Mouse (Mus musculus) limb, embryonic 13.5 days (tissue): Measurements from ENCODE around the gene Lsm10. TPM values are rescaled to one million over a fixed set of nuclear protein-coding genes. Genes with fewer than 3 reads are reported as not detected.

Experiments used
- ATAC-seq: fragments of 200-750 bp; cut with Nextera tagmentation; 2 replicates; pipeline ENCODE4 v1.8.0; 2017; ENCODE audit warnings: low read depth, moderate number of reproducible peaks, moderate TSS enrichment; ENCODE audit not compliant: low FRiP score
- H3K27ac ChIP-seq: fragments of 300-500 bp; sonication (generic); 2 replicates; pipeline ENCODE4 v1.5.1; 2015; ENCODE audit warnings: inconsistent platforms, mild to moderate bottlenecking, moderate library complexity
- H3K27me3 ChIP-seq: fragments of 300-500 bp; sonication (generic); 2 replicates; pipeline ENCODE4 v1.6.1; 2015; ENCODE audit warnings: mild to moderate bottlenecking, inconsistent platforms
- H3K36me3 ChIP-seq: fragments of 300-500 bp; sonication (generic); 2 replicates; pipeline ENCODE4 v1.6.1; 2015; ENCODE audit warnings: inconsistent platforms, mild to moderate bottlenecking, moderate library complexity
- H3K4me1 ChIP-seq: fragments of 300-500 bp; sonication (generic); 2 replicates; pipeline ENCODE4 v1.6.1; 2015; ENCODE audit warnings: inconsistent platforms
- H3K4me2 ChIP-seq: fragments of 300-500 bp; sonication (generic); replicated peaks from 2 replicates; pipeline ENCODE4 v1.6.1; 2015; ENCODE audit warnings: inconsistent platforms, mild to moderate bottlenecking, moderate library complexity
- H3K4me3 ChIP-seq: fragments of 300-500 bp; sonication (generic); 2 replicates; pipeline ENCODE4 v1.5.1; 2015; ENCODE audit warnings: moderate library complexity, mild to moderate bottlenecking, inconsistent platforms
- H3K9ac ChIP-seq: fragments of 300-500 bp; sonication (generic); 2 replicates; pipeline ENCODE4 v1.6.1; 2015; ENCODE audit warnings: mild to moderate bottlenecking, inconsistent platforms
- H3K9me3 ChIP-seq: fragments of 300-500 bp; sonication (generic); 2 replicates; pipeline ENCODE4 v1.6.1; 2016; ENCODE audit warnings: inconsistent platforms
- WGBS: fragments of 180-500 bp; shearing (Covaris S2); methylation state at CpG from one replicate; pipeline ENCODE4 v1.1.7; 2015; 5-methylcytosine and 5-hydroxymethylcytosine counted together
- polyA plus RNA-seq: library from polyadenylated mRNA; unstranded; fragments of >200 nt; fragmentation: Nextera tagmentation; extraction: Ambion mirVana; gene quantifications from 2 replicates; pipeline ENCODE4 v1.2.1, GENCODE M21; 2015

The Lsm10 gene
- 44.7 and 46.3 TPM in 2 replicates for polyA plus RNA-seq

DNA sequence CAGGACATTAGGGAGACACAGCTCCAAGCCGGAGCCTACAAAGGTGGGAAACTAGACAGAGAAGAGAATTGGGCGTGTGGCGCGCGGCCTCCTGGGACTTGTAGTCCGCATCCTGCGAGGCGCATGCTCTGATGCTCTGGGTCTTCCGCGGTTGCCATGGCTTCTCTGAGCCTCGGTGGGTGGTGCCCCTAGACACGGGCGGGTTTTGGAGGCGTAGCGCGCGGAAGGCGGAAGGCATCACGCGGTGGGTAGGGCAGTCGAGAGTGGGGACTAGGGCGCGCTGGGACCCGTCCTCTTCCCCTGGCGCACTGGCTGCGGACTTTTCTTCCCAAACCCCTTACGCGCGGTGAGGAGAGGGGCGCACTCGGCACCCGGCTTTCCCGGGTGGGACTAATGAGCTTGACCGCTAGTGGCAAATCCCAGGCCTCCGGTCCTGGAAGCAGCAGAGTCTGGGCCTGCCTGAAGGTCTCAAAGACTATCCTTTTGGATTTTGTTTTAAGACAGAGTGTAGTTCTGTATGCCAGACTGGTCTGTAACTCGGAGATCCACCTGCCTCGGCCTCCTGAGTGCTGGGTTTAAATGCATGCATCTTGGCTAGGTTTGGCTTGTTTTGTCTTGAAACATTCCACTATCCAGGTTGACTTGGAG lies at the start of gene Lsm10:
TSS of gene Lsm10 (plus strand) at position 160 of the 648 bp plus-strand sequence.
- Histone ChIP-seq H3K4me3 (peak within 1 kb of the TSS; percentile 62), H3K36me3 (peaks cover 21% of the 10 kb centered on the region), H3K4me2 (peak within 1 kb of the TSS; percentile 67), H3K27ac (peak within 1 kb of the TSS; percentile 82), H3K9me3 (no peaks in the 10 kb centered on the region), H3K9ac (peak within 1 kb of the TSS; percentile 78), H3K27me3 (no peaks in the 10 kb centered on the region), H3K4me1 (0 out of 2 replicates have a peak, but pooled peaks cover 5% of the 10 kb centered on the region)
- peak; percentile 98 for ATAC-seq
- whole genome bisulfite sequencing: 3% methylated on average over 37 of the region's 37 CpGs

DNA sequence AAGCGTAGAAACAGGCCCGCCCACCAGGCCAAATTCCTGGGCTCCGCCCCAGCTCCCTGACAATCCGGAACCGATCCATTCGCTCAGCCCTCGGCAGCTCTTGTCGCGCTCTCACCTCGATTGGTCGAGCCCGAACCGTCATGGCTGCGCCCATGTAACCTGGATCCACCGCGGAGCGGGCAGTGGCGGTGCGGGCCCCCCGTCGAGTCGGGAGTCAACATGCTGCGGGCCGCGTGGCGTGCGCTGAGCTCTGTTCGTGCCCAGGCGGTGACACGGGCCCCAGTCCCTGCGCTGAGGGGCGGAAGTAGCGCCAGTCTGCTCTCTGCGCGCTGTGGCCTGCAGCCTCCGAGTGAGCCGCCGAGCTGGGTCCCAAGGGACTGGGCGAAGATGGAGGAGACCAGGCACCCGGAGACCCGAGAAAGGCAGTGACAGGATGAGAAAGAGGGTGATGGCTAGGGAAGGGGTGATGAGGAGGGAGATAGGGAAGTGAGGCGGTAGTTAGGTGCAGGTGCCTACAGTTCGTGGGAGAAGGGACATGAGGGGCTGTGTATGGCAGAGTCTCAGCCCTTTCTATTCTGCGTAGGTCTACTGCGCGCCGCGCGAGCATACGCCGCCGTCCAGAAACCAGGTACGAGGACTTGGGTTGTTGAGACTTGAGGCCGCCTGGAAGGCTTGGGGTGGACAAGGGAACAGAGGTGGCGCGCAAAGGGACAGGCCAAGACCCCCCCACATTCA lies 49.4 kb upstream of the Lsm10 start, which contains the start of gene Mrps15:
TSS of gene Mrps15 (plus strand) at position 75 of the 735 bp plus-strand sequence.
- H3K4me3 ChIP-seq: peak within 1 kb of the TSS; percentile 96
- no peaks in the 10 kb centered on the region for H3K27me3 ChIP-seq
- peak within 1 kb of the TSS; percentile 65; the same call in 1 of the 2 replicates for H3K27ac ChIP-seq
- peak within 1 kb of the TSS; percentile 95 for H3K4me2 ChIP-seq
- under 1% methylated on average over 56 of the region's 56 CpGs for WGBS
- no peaks in the 10 kb centered on the region for H3K9me3 ChIP-seq
- peaks cover 14% of the 10 kb centered on the region for H3K4me1 ChIP-seq
- peak; percentile 96 for ATAC-seq
- peaks cover 26% of the 10 kb centered on the region for H3K36me3 ChIP-seq
- peak within 1 kb of the TSS; percentile 85 for H3K9ac ChIP-seq

DNA sequence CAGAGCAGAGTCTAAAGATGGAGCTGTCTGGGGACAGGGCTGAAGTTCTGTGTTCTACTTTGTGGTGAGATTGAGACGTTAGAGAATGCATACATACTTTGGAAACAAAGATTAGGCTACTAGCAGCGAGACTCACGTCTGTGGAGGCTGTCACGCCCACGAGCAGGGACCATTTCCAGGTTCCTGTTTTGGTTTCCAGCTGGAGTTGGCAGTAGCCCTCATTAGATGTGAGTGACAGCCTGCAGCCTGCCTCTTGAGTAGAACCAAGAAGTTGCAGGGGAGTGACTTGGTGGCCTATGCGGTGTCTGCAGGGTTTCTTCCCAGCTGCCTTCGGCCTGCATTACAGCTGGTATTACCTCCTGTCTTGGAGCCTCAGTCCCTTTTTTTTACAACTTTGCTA lies 44.8 kb upstream of the Lsm10 start:
- Histone ChIP-seq H3K9me3 (no peaks in the 10 kb centered on the region), H3K4me1 (peaks cover 14% of the 10 kb centered on the region), H3K4me3 (no peak overlapping the region), H3K36me3 (peaks cover 61% of the 10 kb centered on the region), H3K27me3 (no peaks in the 10 kb centered on the region), H3K9ac (no peak overlapping the region), H3K27ac (no peak overlapping the region), H3K4me2 (no peak overlapping the region)
- WGBS: 81% methylated on average over 7 of the region's 7 CpGs
- no peak for ATAC-seq

DNA sequence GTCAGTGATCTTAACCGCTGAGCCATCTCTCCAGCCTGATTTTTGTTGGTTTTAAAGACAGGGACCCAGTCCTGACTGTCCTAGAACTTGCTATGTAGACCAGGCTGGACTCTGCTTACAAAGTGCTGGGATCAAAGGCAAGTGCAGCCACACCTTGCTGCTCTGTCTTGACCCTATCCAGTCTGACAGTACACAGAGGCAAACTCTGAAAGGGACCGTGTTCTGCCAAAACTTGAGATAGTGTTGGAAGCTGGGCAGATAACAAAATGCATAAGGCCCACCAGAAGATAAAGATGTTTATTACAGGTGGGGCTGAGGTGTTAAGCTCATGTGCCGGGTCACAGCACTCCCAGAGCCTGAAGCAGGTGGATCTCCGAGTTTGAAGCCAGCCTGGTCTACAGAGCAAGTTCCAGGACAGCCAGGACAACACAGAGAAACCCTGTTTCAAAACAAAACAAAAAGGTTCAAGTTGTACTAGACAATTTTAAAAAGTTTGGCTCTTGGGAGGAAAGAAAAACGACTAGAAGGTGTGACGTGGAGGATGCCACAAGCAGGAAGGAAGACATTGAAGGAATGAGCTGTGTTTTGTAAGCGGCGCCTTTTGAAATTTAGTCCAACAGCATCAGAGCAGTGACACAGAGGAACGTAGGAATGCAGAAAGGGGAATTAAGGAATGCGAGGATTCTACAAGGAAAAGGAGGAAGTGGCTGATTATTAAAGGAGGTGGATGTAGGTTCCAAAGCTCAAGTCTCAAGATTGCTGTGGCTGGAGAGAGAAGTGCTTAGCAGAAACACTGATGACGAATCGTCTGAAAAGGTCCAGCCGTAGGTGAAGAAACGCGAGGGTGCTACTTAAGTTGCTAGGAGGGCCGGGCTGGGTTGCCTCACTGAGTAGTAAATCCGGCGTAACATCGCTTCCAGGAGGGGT lies 39.0 kb upstream of the Lsm10 start:
- ATAC-seq: no peak
- Histone ChIP-seq H3K4me3 (peak overlapping the region; percentile 64), H3K36me3 (peaks cover 30% of the 10 kb centered on the region), H3K9ac (peak overlapping the region; percentile 67), H3K27me3 (no peaks in the 10 kb centered on the region), H3K4me1 (peaks cover 14% of the 10 kb centered on the region), H3K4me2 (peak overlapping the region; percentile 87), H3K27ac (peak overlapping the region; percentile 44; the same call in 1 of the 2 replicates), H3K9me3 (no peaks in the 10 kb centered on the region)
- 12% methylated on average over 19 of the region's 19 CpGs for WGBS

DNA sequence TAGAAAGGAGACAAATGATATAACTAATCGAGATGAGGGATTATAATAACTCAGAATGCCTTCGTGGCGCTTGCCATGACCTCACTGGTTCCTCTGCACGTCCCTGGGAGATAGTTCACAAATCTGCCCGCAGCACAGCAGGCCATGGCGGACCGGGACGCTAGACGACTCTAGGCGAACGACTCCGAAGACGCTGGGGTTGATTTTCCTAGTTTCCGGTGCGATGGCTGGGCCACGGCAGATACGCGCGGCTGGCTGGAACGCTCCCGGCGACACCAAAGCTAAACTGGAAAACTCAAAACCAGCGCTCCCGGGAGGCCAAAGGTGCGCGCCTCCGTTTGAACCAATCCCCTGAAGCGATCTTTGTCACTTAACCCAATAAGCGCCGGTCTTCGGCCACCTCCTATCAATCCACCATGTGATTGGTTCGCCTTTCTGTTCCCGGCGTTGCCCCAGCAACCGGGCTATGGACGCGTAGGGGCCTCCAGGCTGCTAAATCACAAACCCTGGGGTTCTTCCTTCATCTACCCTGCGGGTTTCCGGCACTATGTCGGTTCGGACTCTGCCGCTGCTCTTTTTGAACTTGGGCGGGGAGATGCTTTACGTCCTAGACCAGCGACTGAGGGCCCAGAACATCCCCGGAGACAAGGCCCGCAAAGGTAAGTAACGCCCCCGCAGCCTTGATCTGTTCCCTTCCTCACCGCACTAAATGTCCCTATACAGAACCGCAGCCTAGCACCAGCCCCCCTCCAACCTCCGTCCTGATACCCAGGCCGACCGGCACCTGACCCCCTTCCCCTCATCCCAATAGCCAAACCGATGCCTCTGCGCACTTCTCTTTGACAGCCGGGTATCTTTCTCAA lies 38.1 kb upstream of the Lsm10 start, which contains the start of gene Oscp1:
TSS of gene Oscp1 (plus strand) at position 432 of the 863 bp plus-strand sequence.
- peaks cover 14% of the 10 kb centered on the region for H3K4me1 ChIP-seq
- H3K4me2 ChIP-seq: peak within 1 kb of the TSS; percentile 87
- no peaks in the 10 kb centered on the region for H3K27me3 ChIP-seq
- WGBS: under 1% methylated on average over 57 of the region's 57 CpGs
- ATAC-seq: peak; percentile 99
- H3K27ac ChIP-seq: peak within 1 kb of the TSS; percentile 44; the same call in 1 of the 2 replicates
- peak within 1 kb of the TSS; percentile 64 for H3K4me3 ChIP-seq
- H3K9ac ChIP-seq: peak within 1 kb of the TSS; percentile 76
- no peaks in the 10 kb centered on the region for H3K9me3 ChIP-seq
- peaks cover 27% of the 10 kb centered on the region for H3K36me3 ChIP-seq

DNA sequence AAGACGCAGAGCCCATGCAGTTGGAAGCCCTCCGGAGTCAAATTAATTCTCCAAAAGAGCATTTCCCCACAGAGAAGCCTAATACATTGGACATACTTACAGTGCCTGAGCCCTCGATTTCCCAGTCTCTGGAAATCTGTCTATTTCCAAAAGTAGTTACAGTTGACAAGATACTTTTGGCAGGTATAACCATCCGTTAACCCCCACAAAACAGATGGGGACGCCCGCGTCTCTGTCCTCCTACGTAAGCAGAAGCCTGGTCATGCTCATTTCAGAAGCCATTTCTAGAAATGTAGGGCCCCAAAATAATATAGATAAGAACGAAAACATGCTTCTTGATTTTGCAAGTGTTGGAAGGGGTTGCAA lies 37.4 kb upstream of the Lsm10 start:
- no peak for ATAC-seq
- H3K4me3 ChIP-seq: peak overlapping the region; percentile 64
- no peak overlapping the region for H3K27ac ChIP-seq
- H3K9me3 ChIP-seq: no peaks in the 10 kb centered on the region
- WGBS: 49% methylated on average over 9 of the region's 9 CpGs
- H3K4me2 ChIP-seq: peak overlapping the region; percentile 87
- peak overlapping the region; percentile 76 for H3K9ac ChIP-seq
- H3K36me3 ChIP-seq: peaks cover 21% of the 10 kb centered on the region
- no peaks in the 10 kb centered on the region for H3K27me3 ChIP-seq
- H3K4me1 ChIP-seq: peaks cover 14% of the 10 kb centered on the region

DNA sequence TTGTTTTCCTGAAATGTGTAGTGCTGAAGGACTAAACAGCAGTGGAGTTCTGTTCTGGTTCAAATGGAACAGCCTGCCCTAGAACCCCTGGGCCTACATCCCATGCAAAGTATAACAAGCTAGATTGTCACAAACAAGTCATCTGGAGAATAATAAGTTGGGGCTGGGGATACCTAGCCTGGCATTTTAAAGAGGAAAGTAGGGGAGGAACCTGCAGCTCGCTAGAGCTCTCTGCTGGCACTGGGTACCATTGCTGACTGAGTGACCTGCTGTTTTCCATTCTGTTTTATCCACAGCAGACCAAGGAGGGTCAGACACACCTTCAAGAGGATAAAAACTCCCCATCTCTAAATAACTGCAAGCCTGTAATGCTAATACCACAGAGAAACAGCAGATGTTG lies 33.6 kb upstream of the Lsm10 start:
- H3K9ac ChIP-seq: no peak overlapping the region
- no peak overlapping the region for H3K4me2 ChIP-seq
- peaks cover 5% of the 10 kb centered on the region for H3K4me1 ChIP-seq
- no peak overlapping the region for H3K27ac ChIP-seq
- no peak for ATAC-seq
- WGBS: 38% methylated on average over 1 of the region's 1 CpGs
- H3K9me3 ChIP-seq: no peaks in the 10 kb centered on the region
- H3K4me3 ChIP-seq: no peak overlapping the region
- no peaks in the 10 kb centered on the region for H3K36me3 ChIP-seq
- H3K27me3 ChIP-seq: no peaks in the 10 kb centered on the region

DNA sequence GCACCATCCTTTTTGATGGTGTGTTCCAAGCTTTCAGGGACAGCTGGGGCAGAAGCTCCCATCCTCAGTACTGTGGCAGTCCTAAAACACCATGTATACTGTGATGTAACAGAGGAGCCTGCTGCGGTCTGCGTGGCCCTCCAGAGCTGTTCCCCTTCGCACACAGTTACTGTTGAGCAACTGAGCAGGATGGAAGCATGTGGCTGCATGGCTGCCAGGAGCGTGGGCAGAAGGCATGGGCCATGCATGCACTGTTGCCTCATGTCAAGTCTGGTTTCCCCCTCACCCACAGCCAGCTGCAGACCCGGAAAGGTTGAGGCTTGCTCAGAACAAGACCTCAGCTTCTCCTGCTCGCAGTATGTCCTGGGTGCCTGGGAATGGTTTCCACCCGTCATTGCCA lies 31.2 kb upstream of the Lsm10 start:
- H3K4me2 ChIP-seq: no peak overlapping the region
- 91% methylated on average over 7 of the region's 7 CpGs for WGBS
- no peak overlapping the region for H3K9ac ChIP-seq
- H3K27me3 ChIP-seq: no peaks in the 10 kb centered on the region
- H3K9me3 ChIP-seq: no peaks in the 10 kb centered on the region
- ATAC-seq: no peak
- H3K4me1 ChIP-seq: no peaks in the 10 kb centered on the region
- no peak overlapping the region for H3K27ac ChIP-seq
- no peak overlapping the region for H3K4me3 ChIP-seq
- H3K36me3 ChIP-seq: no peaks in the 10 kb centered on the region

DNA sequence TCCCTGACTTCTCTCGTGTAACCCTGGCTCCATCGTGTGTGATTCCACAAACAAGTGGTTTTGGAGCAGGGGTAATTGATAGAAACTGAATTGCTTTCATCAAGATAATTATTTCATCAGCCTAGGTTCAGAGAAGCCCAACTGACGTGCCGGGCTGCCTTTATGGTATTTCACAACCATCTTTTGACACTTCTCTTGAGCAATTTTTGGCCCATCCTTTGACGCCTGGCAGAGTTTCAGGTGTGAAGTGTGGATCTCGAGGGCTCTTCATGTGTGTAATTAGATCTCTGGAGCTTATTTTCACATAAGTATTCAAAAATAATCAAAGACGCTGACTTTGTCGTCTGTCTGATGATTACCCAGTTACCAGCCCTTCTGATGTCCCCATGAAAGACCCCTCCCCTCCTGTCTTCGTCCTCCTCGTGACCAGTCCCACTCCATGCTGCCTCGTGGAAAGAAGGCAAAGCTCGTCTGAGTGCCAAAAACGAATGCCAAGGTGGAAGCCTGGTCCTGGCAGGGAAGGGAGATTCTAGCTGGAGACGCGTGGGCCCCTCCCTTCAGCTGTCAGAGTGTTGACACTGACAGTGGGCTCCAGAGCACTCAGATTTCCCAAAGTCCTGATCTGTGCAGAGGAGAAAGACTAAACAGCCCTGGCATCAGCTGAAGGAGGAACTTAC lies 28.9 kb upstream of the Lsm10 start:
- Histone ChIP-seq H3K9me3 (no peaks in the 10 kb centered on the region), H3K27ac (no peak overlapping the region), H3K27me3 (no peaks in the 10 kb centered on the region), H3K4me1 (no peaks in the 10 kb centered on the region), H3K36me3 (no peaks in the 10 kb centered on the region), H3K4me2 (no peak overlapping the region), H3K9ac (no peak overlapping the region), H3K4me3 (no peak overlapping the region)
- no peak for ATAC-seq
- 71% methylated on average over 15 of the region's 15 CpGs for WGBS

DNA sequence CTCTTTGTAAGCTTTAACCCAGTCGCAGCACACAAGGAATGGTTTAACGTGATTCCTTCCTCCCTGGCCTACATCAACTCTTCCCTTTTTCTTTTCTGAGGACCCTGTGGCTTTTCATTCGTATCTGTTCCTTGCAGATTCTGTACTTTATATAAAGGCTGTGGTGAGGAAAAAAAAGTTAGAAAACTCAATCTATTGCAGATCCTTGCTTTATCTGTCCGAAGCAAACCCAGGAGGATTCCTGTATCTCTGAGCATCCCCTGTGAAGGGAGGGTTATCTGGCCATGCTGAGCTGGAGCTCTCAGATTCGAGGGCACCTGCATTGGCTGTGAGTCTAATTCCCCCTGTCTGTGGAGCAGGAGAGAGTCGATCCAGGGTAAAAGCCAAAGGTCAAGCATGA lies 27.6 kb upstream of the Lsm10 start:
- Histone ChIP-seq H3K4me1 (no peaks in the 10 kb centered on the region), H3K36me3 (no peaks in the 10 kb centered on the region), H3K4me2 (no peak overlapping the region), H3K4me3 (no peak overlapping the region), H3K9ac (no peak overlapping the region), H3K9me3 (no peaks in the 10 kb centered on the region), H3K27ac (no peak overlapping the region), H3K27me3 (no peaks in the 10 kb centered on the region)
- ATAC-seq: no peak
- 85% methylated on average over 6 of the region's 6 CpGs for WGBS

DNA sequence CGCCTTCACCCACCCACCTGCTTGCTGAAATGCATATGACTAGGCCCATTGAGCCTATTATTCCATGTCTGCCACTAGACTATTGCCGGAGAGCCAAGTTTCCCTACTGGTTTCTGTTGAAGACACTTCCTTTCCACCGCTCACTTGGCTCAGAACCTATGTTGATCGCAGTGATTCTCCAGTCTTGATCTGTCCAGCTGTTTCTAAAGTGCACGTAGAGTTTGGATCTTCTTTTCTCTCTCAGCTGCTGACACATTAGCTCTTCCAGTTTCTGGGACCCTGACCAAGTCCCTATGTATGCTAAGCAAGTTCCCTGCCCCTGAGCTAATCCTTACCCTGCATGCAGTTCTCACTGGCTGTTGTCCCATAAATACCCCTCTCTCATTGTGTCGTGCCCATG lies 18.6 kb upstream of the Lsm10 start:
- no peak overlapping the region for H3K4me3 ChIP-seq
- WGBS: 80% methylated on average over 6 of the region's 6 CpGs
- ATAC-seq: no peak
- peaks cover 10% of the 10 kb centered on the region; the same call in 1 of the 2 replicates for H3K36me3 ChIP-seq
- H3K9ac ChIP-seq: no peak overlapping the region
- H3K4me1 ChIP-seq: no peaks in the 10 kb centered on the region
- H3K27me3 ChIP-seq: no peaks in the 10 kb centered on the region
- no peak overlapping the region for H3K27ac ChIP-seq
- no peaks in the 10 kb centered on the region for H3K9me3 ChIP-seq
- no peak overlapping the region for H3K4me2 ChIP-seq
